Mouse (Mus musculus) ovary, postnatal 10 days (tissue): ENCODE results near the gene Cyp2c23.
A peak's percentile ranks its signal among the peaks of the same experiment; 100 is the strongest.

Source experiments
- DNase-seq: peaks from one replicate; pipeline ENCODE4 v3.0.0; 2022; ENCODE audit warnings: low spot score

Cyp2c23 gene

GRCm38 (mm10) chr19:43972129-43972528 lies 56.9 kb downstream of the Cyp2c23 start:
- DNase-seq = no peak

GRCm38 (mm10) chr19:43968436-43969026 lies 60.5 kb downstream of the Cyp2c23 start:
- no peak for DNase-seq

GRCm38 (mm10) chr19:43966481-43966880 lies 62.5 kb downstream of the Cyp2c23 start:
- DNase-seq = no peak

- no peak for DNase-seq
Observed at GRCm38 (mm10) chr19:43965496-43966085, 63.4 kb downstream of the Cyp2c23 start.

GRCm38 (mm10) chr19:43962795-43963194 lies 66.2 kb downstream of the Cyp2c23 start:
- no peak for DNase-seq

- DNase-seq = no peak
Observed at GRCm38 (mm10) chr19:43961185-43961584, 67.8 kb downstream of the Cyp2c23 start.

DNA sequence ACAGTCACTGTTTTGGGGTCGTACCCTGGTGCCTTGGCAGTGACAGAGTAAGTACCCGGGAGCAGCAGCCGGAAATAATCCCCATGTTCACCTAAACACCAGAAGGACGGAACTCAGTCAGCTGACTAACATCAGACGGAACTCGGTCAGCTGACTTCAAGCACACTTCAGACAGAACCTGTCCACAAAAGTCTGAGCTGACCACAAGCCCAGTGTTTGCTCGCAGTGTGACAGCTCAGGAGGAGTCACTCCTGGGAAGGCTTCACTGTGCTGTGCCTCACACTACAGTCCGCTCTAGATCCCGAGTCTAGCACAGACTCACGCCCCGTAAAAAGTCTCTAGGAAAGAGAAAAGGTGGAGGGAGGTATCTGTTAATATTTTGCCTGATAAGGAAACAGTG lies 69.0 kb downstream of the Cyp2c23 start:
- DNase-seq = no peak

- DNase-seq = peak; percentile 33
Observed at GRCm38 (mm10) chr19:43959162-43959561, 69.8 kb downstream of the Cyp2c23 start.

GRCm38 (mm10) chr19:43957881-43958280 lies 71.1 kb downstream of the Cyp2c23 start:
- DNase-seq = no peak

GRCm38 (mm10) chr19:43957402-43957801 lies 71.6 kb downstream of the Cyp2c23 start:
- DNase-seq = no peak

DNA sequence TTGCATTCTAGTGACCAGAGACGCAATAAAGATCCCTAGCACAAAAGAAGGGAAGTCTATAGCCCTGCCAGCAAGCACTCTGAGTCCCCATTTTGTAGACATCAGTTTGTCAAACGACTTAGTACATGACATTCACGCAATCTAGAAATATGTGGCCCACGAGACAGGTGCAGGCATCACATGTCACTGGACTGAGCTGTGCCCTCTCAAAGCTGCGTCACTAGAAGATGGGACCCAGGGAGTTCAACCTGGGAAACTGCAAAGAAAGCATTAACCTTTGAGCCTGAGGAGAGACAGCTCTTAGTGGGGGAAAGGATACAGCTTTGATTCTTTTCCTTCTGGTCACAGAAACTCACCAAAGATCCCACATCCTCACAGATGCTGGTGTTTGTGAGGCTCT lies 73.7 kb downstream of the Cyp2c23 start:
- DNase-seq = no peak
